Mouse (Mus musculus) embryonic fibroblast, embryonic 13.5 days (primary cell): ENCODE results near the gene Vil1.

Experiments used
- CTCF ChIP-seq: IDR thresholded peaks from 2 replicates; pipeline ENCODE4 v1.5.1; 2011; ENCODE audit warnings: mild to moderate bottlenecking, control low read depth, low read length, moderate library complexity, borderline replicate concordance; ENCODE audit not compliant: insufficient read depth
- POLR2A ChIP-seq: IDR thresholded peaks from 2 replicates; pipeline ENCODE4 v1.6.1; 2011; ENCODE audit warnings: low read depth, mild to moderate bottlenecking, control low read depth, low read length, moderate library complexity

GRCm38 (mm10) chr1:74408589-74409504 is at the start of gene Vil1:
- TF ChIP-seq CTCF = no peak
- TF ChIP-seq POLR2A = no peak
